In genomic region chrX:151130493-151130892, GRCm38 (mm10) we compare ENCODE assay signal across 21 mouse cellular contexts. TPM values are rescaled to one million over a fixed set of nuclear protein-coding genes. Genes with fewer than 3 reads are reported as not detected.
DNase-seq lines count a peak whose midpoint lies in the region; ATAC-seq and TF ChIP-seq lines count a peak whose summit lies in the region.
"Had no signal": no experiment of that assay in that cellular context is flagged by ENCODE, and none has a peak within 500 bp of the region (broad histone marks: within the 10 kb centered on the region; RNA-seq: fewer than 3 reads in every experiment).

No protein-coding gene starts in this region.

- H3K4me1 ChIP-seq in forebrain, postnatal 0 days (ENCODE audit: insufficient read depth): no peaks in the 10 kb centered on the region
- H3K4me1 ChIP-seq in forebrain, embryonic 12.5 days: no peaks in the 10 kb centered on the region
- no peaks in the 10 kb centered on the region for H3K4me1 ChIP-seq in liver, postnatal 0 days (ENCODE audit: insufficient read depth)
- H3K4me1 ChIP-seq in liver, embryonic 11.5 days (replicated peaks; ENCODE audit: control insufficient read depth, insufficient read depth, low read length): no peaks in the 10 kb centered on the region
- no peaks in the 10 kb centered on the region; a peak in 1 of 4 replicates for H3K4me1 ChIP-seq in ES-E14 (ENCODE audit: control insufficient read depth in 2 of 2, insufficient read depth in 2 of 2, low read length in 2 of 2, poor library complexity in 1 of 2)
- H3K4me1 ChIP-seq: heart, embryonic 12.5 days had no signal

- 0 out of 2 replicates have a peak, but pooled peaks have one; percentile 14 for TF ChIP-seq CTCF in forebrain, postnatal 0 days (IDR thresholded peaks at IDR 0.05; ENCODE audit: low read depth)
- peak; percentile 39 for TF ChIP-seq CTCF in liver, postnatal 0 days (IDR thresholded peaks at IDR 0.05; ENCODE audit: low read depth)

- H3K36me3 ChIP-seq in forebrain, postnatal 0 days (ENCODE audit: insufficient read depth): no peaks in the 10 kb centered on the region
- H3K36me3 ChIP-seq in forebrain, embryonic 12.5 days (replicated peaks): no peaks in the 10 kb centered on the region
- H3K36me3 ChIP-seq in liver, postnatal 0 days (replicated peaks; ENCODE audit: insufficient read depth, low read length): no peaks in the 10 kb centered on the region
- H3K36me3 ChIP-seq in liver, embryonic 11.5 days (ENCODE audit: control insufficient read depth, insufficient read depth, low read length): no peaks in the 10 kb centered on the region
- H3K36me3 ChIP-seq in ES-E14 (ENCODE audit: control insufficient read depth, insufficient read depth, low read length, poor library complexity, severe bottlenecking): no peaks in the 10 kb centered on the region
- H3K36me3 ChIP-seq: heart, embryonic 12.5 days had no signal

- WGBS in forebrain, postnatal 0 days: 85% methylated on average over 3 of the region's 3 CpGs
- 71% methylated on average over 3 of the region's 3 CpGs for WGBS in forebrain, embryonic 12.5 days
- WGBS in liver, postnatal 0 days (ENCODE audit: insufficient replicate concordance): 68% methylated on average over 3 of the region's 3 CpGs
- WGBS in liver, embryonic 11.5 days: 67% methylated on average over 3 of the region's 3 CpGs

- no peaks in the 10 kb centered on the region for H3K9me3 ChIP-seq in forebrain, postnatal 0 days (ENCODE audit: low read length)
- no peaks in the 10 kb centered on the region for H3K9me3 ChIP-seq in forebrain, embryonic 12.5 days
- H3K9me3 ChIP-seq in liver, postnatal 0 days (ENCODE audit: low read length): no peaks in the 10 kb centered on the region
- H3K9me3 ChIP-seq in liver, embryonic 11.5 days (ENCODE audit: control insufficient read depth, low read length): no peaks in the 10 kb centered on the region
- H3K9me3 ChIP-seq in ES-E14 (ENCODE audit: control insufficient read depth, insufficient read depth, low read depth, low read length): no peaks in the 10 kb centered on the region
- H3K9me3 ChIP-seq: heart, embryonic 12.5 days had no signal

- H3K4me3 ChIP-seq in forebrain, postnatal 0 days (ENCODE audit: low read depth, low read length): no peak overlapping the region
- no peak overlapping the region for H3K4me3 ChIP-seq in forebrain, embryonic 12.5 days (replicated peaks)
- no peak overlapping the region for H3K4me3 ChIP-seq in liver, postnatal 0 days (ENCODE audit: low read depth, low read length)
- no peak overlapping the region for H3K4me3 ChIP-seq in liver, embryonic 11.5 days (ENCODE audit: low read depth, low read length)
- no peak overlapping the region for H3K4me3 ChIP-seq in ES-E14 (ENCODE audit: insufficient read depth in 1 of 2, low read depth in 1 of 2, low read length in 2 of 2, poor library complexity in 1 of 2, severe bottlenecking in 1 of 2)
- H3K4me3 ChIP-seq: erythroblast, embryonic 14.5 days; heart, embryonic 12.5 days; myocyte had no signal

- no peak for TF ChIP-seq EP300 in liver, postnatal 0 days (IDR thresholded peaks at IDR 0.05; ENCODE audit: low read depth)

- H3K4me2 ChIP-seq in forebrain, postnatal 0 days (ENCODE audit: low read depth): no peak overlapping the region
- H3K4me2 ChIP-seq in forebrain, embryonic 12.5 days: no peak overlapping the region
- no peak overlapping the region for H3K4me2 ChIP-seq in liver, postnatal 0 days (ENCODE audit: low read depth, low read length)
- H3K4me2 ChIP-seq in liver, embryonic 11.5 days: no peak overlapping the region
- H3K4me2 ChIP-seq: heart, embryonic 12.5 days had no signal

- no peak overlapping the region for H3K27ac ChIP-seq in forebrain, postnatal 0 days (ENCODE audit: low read depth, low read length)
- H3K27ac ChIP-seq in forebrain, embryonic 12.5 days: no peak overlapping the region
- H3K27ac ChIP-seq in liver, postnatal 0 days (ENCODE audit: low read depth): no peak overlapping the region
- H3K27ac ChIP-seq in liver, embryonic 11.5 days (ENCODE audit: low read depth, low read length): no peak overlapping the region
- H3K27ac ChIP-seq in ES-E14 (ENCODE audit: insufficient read depth, low read depth, low read length, poor library complexity, severe bottlenecking): no peak overlapping the region

- no peaks in the 10 kb centered on the region for H3K27me3 ChIP-seq in forebrain, postnatal 0 days (ENCODE audit: insufficient read depth, low read length)
- no peaks in the 10 kb centered on the region; the same call in 1 of the 2 replicates for H3K27me3 ChIP-seq in forebrain, embryonic 12.5 days
- H3K27me3 ChIP-seq in liver, postnatal 0 days (ENCODE audit: insufficient read depth, low read length): no peaks in the 10 kb centered on the region
- H3K27me3 ChIP-seq in liver, embryonic 11.5 days (replicated peaks; ENCODE audit: control insufficient read depth, insufficient read depth, low read length): no peaks in the 10 kb centered on the region; the same call in 1 of the 2 replicates
- H3K27me3 ChIP-seq: heart, embryonic 12.5 days had no signal

- no peak for DNase-seq in forebrain, postnatal 0 days
- DNase-seq in liver, postnatal 0 days: no peak
- DNase-seq in liver, embryonic 11.5 days (ENCODE audit: low spot score): no peak
- no peak for DNase-seq in ES-E14 (ENCODE audit: low read depth, low spot score)
- DNase-seq in retina, postnatal 1 day: peak; percentile 15
- no peak for DNase-seq in cerebellum, adult 9-10 months
- DNase-seq: adrenal gland, adult 2 months; B cell, adult 2 months; cerebellum, adult 18-20 months; gastrocnemius, postnatal 10 days; heart, postnatal 36 days; kidney, postnatal 10 days; lung, postnatal 10 days; right cerebral cortex, postnatal 14 days; thymus, postnatal 4 days had no signal

- ATAC-seq in forebrain, postnatal 0 days: no peak
- ATAC-seq in forebrain, embryonic 12.5 days (ENCODE audit: low FRiP score): no peak
- no peak for ATAC-seq in liver, postnatal 0 days
- no peak for ATAC-seq in liver, embryonic 11.5 days (replicated peaks; ENCODE audit: low FRiP score)
- no peak for ATAC-seq in granulocyte monocyte progenitor cell, adult 5-6 weeks (replicated peaks; ENCODE audit: poor library complexity, severe bottlenecking)
- ATAC-seq: forebrain, embryonic 16.5 days had no signal

- in situ Hi-C loops in ES-E14 (cut with MboI; ENCODE audit: low sequenced_read_pairs in 2 of 2, unreplicated experiment in 2 of 2): no loop called here

- no peak overlapping the region for H3K9ac ChIP-seq in forebrain, postnatal 0 days
- no peak overlapping the region for H3K9ac ChIP-seq in forebrain, embryonic 12.5 days
- H3K9ac ChIP-seq in liver, postnatal 0 days (replicated peaks): no peak overlapping the region
- no peak overlapping the region for H3K9ac ChIP-seq in liver, embryonic 11.5 days (ENCODE audit: low read depth, low read length)
- H3K9ac ChIP-seq in ES-E14 (ENCODE audit: insufficient read depth, low read depth, low read length, poor library complexity, severe bottlenecking): peak overlapping the region; percentile 15; the same call in 1 of the 2 replicates
- H3K9ac ChIP-seq: heart, embryonic 12.5 days had no signal

TF ChIP-seq in ES-E14, 5 proteins besides CTCF, POLR2A, EP300 and RAD21:
- TF ChIP-seq MAFK (IDR thresholded peaks at IDR 0.05; ENCODE audit: insufficient read depth, low read depth, low read length): no peak
- TF ChIP-seq ZNF384 (IDR thresholded peaks at IDR 0.05; ENCODE audit: low read depth, low read length): no peak
- no peak for TF ChIP-seq HCFC1 (IDR thresholded peaks at IDR 0.05; ENCODE audit: borderline replicate concordance, insufficient read depth, low read length)
- TF ChIP-seq ZC3H11A (IDR thresholded peaks at IDR 0.05; ENCODE audit: borderline replicate concordance, low read depth, low read length): no peak

RNA-seq across cellular contexts. Expression of gene Tsr2, which starts 34.1 kb away (rescaled TPM):
- total RNA-seq in forebrain, postnatal 0 days (2014; rRNA removed): 42.9 and 47.0 TPM in 2 replicates
- 45.5 and 46.1 TPM in 2 replicates for polyA plus RNA-seq in forebrain, postnatal 0 days (2015; fragmentation: Nextera tagmentation; extraction: Ambion mirVana)
- polyA plus RNA-seq in forebrain, embryonic 12.5 days (2016; fragmentation: Nextera tagmentation; extraction: Ambion mirVana): 39.5 and 44.0 TPM in 2 replicates
- polyA plus RNA-seq in liver, postnatal 0 days (2015; fragmentation: Nextera tagmentation; extraction: Ambion mirVana): 9.4 and 9.9 TPM in 2 replicates
- polyA plus RNA-seq in liver, embryonic 11.5 days (2014; fragmentation: Nextera tagmentation; extraction: Ambion mirVana): 39.5 and 39.8 TPM in 2 replicates
- 15.6 and 17.1 TPM in 2 replicates for total RNA-seq in ES-E14 (2012; rRNA removed)
- total RNA-seq in granulocyte monocyte progenitor cell, adult 5-6 weeks (2014; fragmentation: Nextera tagmentation): 27.9 and 51.3 TPM in 2 replicates
- 40.8 and 50.2 TPM in 2 replicates for total RNA-seq in granulocyte monocyte progenitor cell, adult 5-6 weeks (2017)
